Mouse (Mus musculus): ENCODE results near the gene Tnfrsf8. TPM values are rescaled to one million over a fixed set of nuclear protein-coding genes. Genes with fewer than 3 reads are reported as not detected.
A peak's percentile ranks its signal among the peaks of the same experiment; 100 is the strongest.

Tnfrsf8 gene
- polyA plus RNA-seq, 1 experiment from 2014 or later = not detected

- Histone ChIP-seq H3K27ac (replicated peaks) (no peak overlapping the region), H3K9me3 (no peaks in the 10 kb centered on the region), H3K4me3 (no peak overlapping the region), H3K27me3 (no peaks in the 10 kb centered on the region), H3K36me3 (no peaks in the 10 kb centered on the region), H3K4me1 (replicated peaks) (no peaks in the 10 kb centered on the region), H3K9ac (no peak overlapping the region), H3K4me2 (no peak overlapping the region)
- 48% methylated on average over 4 of the region's 4 CpGs for WGBS
- ATAC-seq (ENCODE audit: low read depth) = peak; percentile 72
Observed at GRCm38 (mm10) chr4:145239049-145239830, 75.7 kb downstream of the Tnfrsf8 start.

- ATAC-seq (ENCODE audit: low read depth) = no peak
- H3K9me3 ChIP-seq = no peaks in the 10 kb centered on the region
- 92% methylated on average over 7 of the region's 7 CpGs for WGBS
- no peak overlapping the region for H3K27ac ChIP-seq (replicated peaks)
- H3K27me3 ChIP-seq = no peaks in the 10 kb centered on the region
- H3K4me3 ChIP-seq = no peak overlapping the region
- no peak overlapping the region for H3K9ac ChIP-seq
- no peaks in the 10 kb centered on the region for H3K4me1 ChIP-seq (replicated peaks)
- H3K4me2 ChIP-seq = no peak overlapping the region
- H3K36me3 ChIP-seq = no peaks in the 10 kb centered on the region
Observed at GRCm38 (mm10) chr4:145236027-145236426, 78.9 kb downstream of the Tnfrsf8 start.

GRCm38 (mm10) chr4:145233487-145234228, 81.3 kb downstream of the Tnfrsf8 start:
- ATAC-seq (ENCODE audit: low read depth) = no peak
- whole genome bisulfite sequencing = 36% methylated on average over 3 of the region's 3 CpGs
- H3K27ac ChIP-seq (replicated peaks) = no peak overlapping the region

GRCm38 (mm10) chr4:145231732-145232131, 83.2 kb downstream of the Tnfrsf8 start:
- no peak overlapping the region for H3K27ac ChIP-seq (replicated peaks)
- H3K4me2 ChIP-seq = no peak overlapping the region
- no peaks in the 10 kb centered on the region for H3K9me3 ChIP-seq
- H3K4me3 ChIP-seq = no peak overlapping the region
- no peak for ATAC-seq (ENCODE audit: low read depth)
- WGBS = 91% methylated on average over 5 of the region's 5 CpGs
- H3K36me3 ChIP-seq = no peaks in the 10 kb centered on the region
- H3K4me1 ChIP-seq (replicated peaks) = no peaks in the 10 kb centered on the region
- no peak overlapping the region for H3K9ac ChIP-seq
- no peaks in the 10 kb centered on the region for H3K27me3 ChIP-seq

More at GRCm38 (mm10) chr4:145233487-145234228, 81.3 kb downstream of the Tnfrsf8 start:
- Histone ChIP-seq H3K27me3 (no peaks in the 10 kb centered on the region), H3K4me2 (no peak overlapping the region), H3K9ac (no peak overlapping the region), H3K9me3 (no peaks in the 10 kb centered on the region), H3K36me3 (no peaks in the 10 kb centered on the region), H3K4me3 (no peak overlapping the region), H3K4me1 (replicated peaks) (no peaks in the 10 kb centered on the region)

- Histone ChIP-seq H3K9me3 (no peaks in the 10 kb centered on the region), H3K27me3 (no peaks in the 10 kb centered on the region), H3K27ac (replicated peaks) (no peak overlapping the region), H3K4me2 (no peak overlapping the region), H3K9ac (no peak overlapping the region), H3K4me3 (no peak overlapping the region), H3K36me3 (no peaks in the 10 kb centered on the region), H3K4me1 (replicated peaks) (no peaks in the 10 kb centered on the region)
- 91% methylated on average over 2 of the region's 2 CpGs for WGBS
- ATAC-seq (ENCODE audit: low read depth) = no peak
Observed at GRCm38 (mm10) chr4:145230647-145231046, 84.3 kb downstream of the Tnfrsf8 start.

GRCm38 (mm10) chr4:145229524-145230163, 85.3 kb downstream of the Tnfrsf8 start:
- Histone ChIP-seq H3K27ac (replicated peaks) (no peak overlapping the region), H3K4me1 (replicated peaks) (no peaks in the 10 kb centered on the region), H3K36me3 (no peaks in the 10 kb centered on the region), H3K4me3 (no peak overlapping the region), H3K9ac (no peak overlapping the region), H3K9me3 (no peaks in the 10 kb centered on the region), H3K27me3 (no peaks in the 10 kb centered on the region), H3K4me2 (no peak overlapping the region)
- WGBS = 92% methylated on average over 5 of the region's 5 CpGs
- no peak for ATAC-seq (ENCODE audit: low read depth)

- Histone ChIP-seq H3K4me3 (no peak overlapping the region), H3K4me2 (no peak overlapping the region), H3K4me1 (replicated peaks) (no peaks in the 10 kb centered on the region), H3K9ac (no peak overlapping the region), H3K27ac (replicated peaks) (no peak overlapping the region), H3K27me3 (no peaks in the 10 kb centered on the region), H3K9me3 (no peaks in the 10 kb centered on the region), H3K36me3 (no peaks in the 10 kb centered on the region)
- WGBS = 89% methylated on average over 6 of the region's 6 CpGs
- ATAC-seq (ENCODE audit: low read depth) = no peak
Observed at GRCm38 (mm10) chr4:145229051-145229450, 85.9 kb downstream of the Tnfrsf8 start.

GRCm38 (mm10) chr4:145224613-145225012, 90.4 kb downstream of the Tnfrsf8 start:
- no peak for ATAC-seq (ENCODE audit: low read depth)
- Histone ChIP-seq H3K36me3 (no peaks in the 10 kb centered on the region), H3K4me2 (no peak overlapping the region), H3K9me3 (no peaks in the 10 kb centered on the region), H3K27me3 (no peaks in the 10 kb centered on the region), H3K9ac (no peak overlapping the region), H3K4me3 (no peak overlapping the region), H3K27ac (replicated peaks) (no peak overlapping the region), H3K4me1 (replicated peaks) (no peaks in the 10 kb centered on the region)
- 89% methylated on average over 4 of the region's 4 CpGs for WGBS

GRCm38 (mm10) chr4:145222064-145222463, 92.9 kb downstream of the Tnfrsf8 start:
- H3K27me3 ChIP-seq = no peaks in the 10 kb centered on the region
- no peak overlapping the region for H3K4me2 ChIP-seq
- no peak overlapping the region for H3K9ac ChIP-seq
- ATAC-seq (ENCODE audit: low read depth) = no peak
- 76% methylated on average over 8 of the region's 8 CpGs for WGBS
- H3K9me3 ChIP-seq = no peaks in the 10 kb centered on the region
- no peak overlapping the region for H3K27ac ChIP-seq (replicated peaks)
- H3K36me3 ChIP-seq = no peaks in the 10 kb centered on the region
- H3K4me3 ChIP-seq = no peak overlapping the region
- 0 out of 2 replicates have a peak, but pooled peaks cover 3% of the 10 kb centered on the region for H3K4me1 ChIP-seq (replicated peaks)

GRCm38 (mm10) chr4:145221379-145221778, 93.6 kb downstream of the Tnfrsf8 start:
- Histone ChIP-seq H3K36me3 (no peaks in the 10 kb centered on the region), H3K27me3 (no peaks in the 10 kb centered on the region), H3K4me2 (no peak overlapping the region), H3K9ac (no peak overlapping the region), H3K27ac (replicated peaks) (no peak overlapping the region), H3K4me1 (replicated peaks) (0 out of 2 replicates have a peak, but pooled peaks cover 4% of the 10 kb centered on the region), H3K9me3 (no peaks in the 10 kb centered on the region), H3K4me3 (no peak overlapping the region)
- no peak for ATAC-seq (ENCODE audit: low read depth)
- WGBS = 70% methylated on average over 2 of the region's 2 CpGs

- Histone ChIP-seq H3K27ac (replicated peaks) (no peak overlapping the region), H3K4me2 (no peak overlapping the region), H3K9me3 (no peaks in the 10 kb centered on the region), H3K27me3 (no peaks in the 10 kb centered on the region), H3K4me1 (replicated peaks) (peaks cover 8% of the 10 kb centered on the region), H3K9ac (no peak overlapping the region), H3K36me3 (no peaks in the 10 kb centered on the region), H3K4me3 (no peak overlapping the region)
- WGBS = 79% methylated on average over 1 of the region's 1 CpGs
- no peak for ATAC-seq (ENCODE audit: low read depth)
Observed at GRCm38 (mm10) chr4:145220001-145220400, 95.0 kb downstream of the Tnfrsf8 start.
